Mouse (Mus musculus) activated CD4-positive, CD25-positive, alpha-beta regulatory T cell, adult 9 weeks (primary cell): Measurements from ENCODE around the gene Gm20422. TPM values are rescaled to one million over a fixed set of nuclear protein-coding genes. Genes with fewer than 3 reads are reported as not detected.

Experiments used
- polyA plus RNA-seq: library from polyadenylated mRNA; unstranded; fragments of 100-300 nt; shearing (Covaris generic); gene quantifications from one replicate; pipeline ENCODE4 v1.2.1, GENCODE M21; 2017

Gm20422 gene
- not detected for polyA plus RNA-seq

DNA sequence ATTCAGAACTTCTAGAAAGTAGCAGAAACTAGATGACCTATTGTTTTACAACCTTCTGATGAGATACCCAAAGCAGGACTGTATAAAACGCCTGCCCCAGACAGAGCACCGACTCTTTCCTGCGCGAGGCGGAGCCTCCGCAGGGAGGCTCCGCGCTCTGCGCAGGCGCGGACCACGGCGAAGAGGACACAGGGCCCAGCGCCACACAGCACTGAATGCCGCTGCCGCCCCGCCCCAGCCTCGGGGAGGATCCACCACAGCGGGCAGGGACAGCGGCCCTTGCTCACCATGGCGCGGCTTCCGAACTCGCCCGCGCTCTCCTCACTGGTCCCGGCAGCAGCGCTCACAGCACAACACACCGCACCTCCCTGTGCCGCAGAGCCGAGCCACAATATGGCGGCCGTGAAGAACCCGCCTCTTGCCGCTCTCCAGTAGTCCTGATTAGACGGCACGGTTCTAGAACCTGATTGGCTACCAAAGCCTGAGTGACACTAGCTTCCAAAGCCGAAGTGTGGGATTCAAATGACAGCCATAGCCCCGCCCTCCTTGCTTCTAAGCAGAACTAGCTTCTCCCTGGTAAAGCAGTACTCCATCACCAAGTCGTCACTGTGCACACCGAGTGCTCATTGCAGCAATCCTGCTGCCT, at the start of gene Gm20422:
Gm20422 (minus strand) TSS at position 384 of the 646 bp plus-strand sequence.

GRCm38 (mm10) chr8:69822386-69823191, 47.9 kb upstream of the Gm20422 start, which contains the start of gene Lpar2:
TSS of gene Lpar2 (plus strand) at chr8:69822429.

DNA sequence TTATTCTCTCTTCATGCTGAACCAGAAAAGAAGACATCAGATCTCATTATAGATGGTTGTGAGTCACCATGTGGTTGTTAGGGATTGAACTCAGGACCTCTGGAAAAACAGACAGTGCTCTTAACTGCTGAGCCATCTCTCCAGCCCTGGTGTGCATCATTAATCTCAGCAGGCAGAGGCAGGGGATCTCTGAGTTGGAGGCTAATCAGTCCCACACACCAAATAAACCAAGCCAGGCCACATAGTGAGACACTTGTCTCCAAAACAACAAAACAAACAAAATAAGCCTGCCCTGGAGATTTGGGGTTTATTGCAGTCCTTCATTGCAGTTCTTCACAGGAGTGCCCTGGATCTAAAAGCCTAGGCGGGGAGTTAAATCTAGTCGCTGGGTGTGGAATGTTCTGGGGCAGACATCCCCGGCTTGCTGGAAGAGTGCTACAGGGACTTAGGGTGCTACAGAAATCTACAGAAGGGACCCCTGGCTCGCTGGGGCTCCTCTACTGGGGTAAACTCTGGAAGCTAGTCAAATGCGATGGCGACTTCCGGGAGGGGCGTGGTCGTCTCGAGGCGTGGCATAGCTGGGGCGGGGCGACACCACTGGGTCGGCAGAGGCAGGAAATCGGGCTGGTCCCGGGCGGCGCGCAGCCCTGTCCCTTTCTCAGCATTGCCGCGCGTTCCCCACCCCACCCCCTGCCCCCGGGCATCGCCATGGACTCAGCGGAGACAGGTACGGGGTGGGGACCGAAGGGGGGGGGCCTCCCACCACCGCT, 33.6 kb upstream of the Gm20422 start, which contains the start of gene Gmip:
Gmip (plus strand) TSS at position 586 of the 770 bp plus-strand sequence.

GRCm38 (mm10) chr8:69790773-69791367, 16.2 kb upstream of the Gm20422 start, which contains the start of the genes Atp13a1 and Zfp866:
TSS of gene Atp13a1 (plus strand) at chr8:69791163.
TSS of gene Zfp866 (minus strand) at chr8:69791178.

DNA sequence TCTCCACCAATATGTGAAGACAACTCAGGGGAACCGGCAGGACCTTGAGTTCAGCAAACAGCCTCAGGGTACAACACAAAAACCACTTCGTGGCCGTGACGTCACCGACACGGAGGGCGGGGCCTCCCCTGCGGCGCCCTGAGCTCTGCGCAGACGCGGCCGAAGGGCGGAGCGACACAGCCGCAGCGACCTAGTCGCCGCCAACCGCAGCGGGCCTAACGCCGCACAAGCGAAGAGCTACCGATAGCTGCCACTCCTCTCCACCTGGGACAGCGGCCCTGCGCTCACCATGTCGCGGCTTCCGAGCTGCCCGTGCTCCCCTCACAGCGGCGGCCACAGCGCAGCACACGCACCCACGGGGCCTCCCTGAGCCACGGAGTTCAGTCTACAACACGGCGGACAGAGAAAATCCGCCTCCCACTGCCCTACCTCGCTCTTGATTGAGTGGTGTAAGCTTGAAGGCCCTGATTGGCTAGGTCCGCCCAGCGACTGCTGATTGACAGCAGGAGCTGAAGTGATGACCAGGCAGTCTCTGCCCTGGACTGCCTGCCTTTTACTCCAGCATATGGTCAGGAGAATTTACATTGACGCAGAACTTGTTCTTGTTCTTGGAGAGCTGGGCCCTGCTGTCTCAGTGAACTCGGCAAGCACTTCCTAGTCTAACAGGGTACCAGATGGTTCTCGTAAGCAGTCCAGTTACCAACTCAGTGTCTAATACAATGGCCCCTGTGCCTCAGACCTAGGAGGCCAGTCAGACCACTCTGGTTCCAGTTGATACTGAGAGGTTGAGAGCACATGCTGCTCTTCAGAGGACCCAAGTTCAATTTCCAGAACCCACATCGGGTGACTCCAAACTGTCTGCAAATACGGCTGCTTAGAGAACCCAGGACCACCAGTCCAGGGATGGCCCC, 24.9 kb downstream of the Gm20422 start, which contains the start of gene Zfp963:
Zfp963 (minus strand) TSS at position 427 of the 911 bp plus-strand sequence.

DNA sequence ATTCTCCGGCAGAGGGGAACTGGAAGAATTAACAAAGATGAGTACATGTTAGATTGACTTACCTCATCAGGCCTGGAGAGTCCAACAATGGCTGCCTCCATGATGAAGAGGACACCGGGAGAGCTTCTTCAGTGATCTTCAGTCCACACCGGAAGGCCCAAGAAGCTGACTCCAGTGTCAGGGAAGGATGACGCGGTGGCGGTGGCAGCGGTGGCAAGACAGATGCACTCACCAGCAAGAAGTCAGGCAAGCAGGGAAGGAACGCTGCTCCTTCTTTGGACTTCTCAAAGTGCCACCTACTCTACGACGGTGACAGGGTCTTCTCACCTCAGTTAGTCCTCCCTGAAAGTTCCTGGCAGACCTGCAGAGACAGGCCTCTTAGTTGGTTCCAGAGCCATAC, 64.1 kb downstream of the Gm20422 start, which contains the start of gene Zfp869:
Zfp869 (minus strand) TSS at position 101 of the 400 bp plus-strand sequence.

Other genes with a start within 250 kb of the Gm20422 start
- gene Zfp868, start 149.3 kb downstream of the Gm20422 start, polyA plus RNA-seq = 31.6 TPM
- gene Zfp964, start 120.4 kb downstream of the Gm20422 start, polyA plus RNA-seq = 0.37 TPM
- 59.3 TPM for gene Zfp869, start 64.2 kb downstream of the Gm20422 start, polyA plus RNA-seq
- 10.9 TPM for gene Zfp963, start 24.9 kb downstream of the Gm20422 start, polyA plus RNA-seq
- gene Atp13a1, start 16.3 kb upstream of the Gm20422 start, polyA plus RNA-seq = 20.3 TPM
- 33.3 TPM for gene Zfp866, start 16.3 kb upstream of the Gm20422 start, polyA plus RNA-seq
- 167 TPM for gene Gmip, start 33.8 kb upstream of the Gm20422 start, polyA plus RNA-seq
- gene Lpar2, start 47.5 kb upstream of the Gm20422 start, polyA plus RNA-seq = 0.61 TPM
- gene Pbx4, start 57.6 kb upstream of the Gm20422 start, polyA plus RNA-seq = 26.4 TPM
- gene Cilp2, start 112.8 kb upstream of the Gm20422 start, polyA plus RNA-seq = not detected
- gene Tssk6, start 127.3 kb upstream of the Gm20422 start, polyA plus RNA-seq = 1.6 TPM
- gene Ndufa13, start 127.7 kb upstream of the Gm20422 start, polyA plus RNA-seq = 205 TPM
- gene Yjefn3, start 127.8 kb upstream of the Gm20422 start, polyA plus RNA-seq = 1.1 TPM
- gene Gatad2a, start 221.5 kb upstream of the Gm20422 start, polyA plus RNA-seq = 24.7 TPM